Mouse (Mus musculus) hindbrain, embryonic 10.5 days (tissue): ENCODE measurements around the gene Rexo2. TPM values are rescaled to one million over a fixed set of nuclear protein-coding genes. Genes with fewer than 3 reads are reported as not detected.

Experiments used
- DNase-seq: peaks from one replicate; pipeline ENCODE4 v3.0.0-alpha.2; 2017; ENCODE audit warnings: low spot score
- H3K27ac ChIP-seq: fragments of 300-500 bp; sonication (generic); 2 replicates; pipeline ENCODE4 v1.5.1; 2016; ENCODE audit warnings: mild to moderate bottlenecking, moderate library complexity
- H3K27me3 ChIP-seq: fragments of 300-500 bp; sonication (generic); 2 replicates; pipeline ENCODE4 v1.6.1; 2016; ENCODE audit warnings: mild to moderate bottlenecking; ENCODE audit not compliant: poor library complexity, insufficient read depth, severe bottlenecking
- H3K36me3 ChIP-seq: fragments of 300-500 bp; sonication (generic); 2 replicates; pipeline ENCODE4 v1.6.1; 2016; ENCODE audit warnings: mild to moderate bottlenecking, moderate library complexity
- H3K4me1 ChIP-seq: fragments of 300-500 bp; sonication (generic); replicated peaks from 2 replicates; pipeline ENCODE4 v1.6.1; 2016; ENCODE audit warnings: mild to moderate bottlenecking
- H3K4me3 ChIP-seq: fragments of 300-500 bp; sonication (generic); 2 replicates; pipeline ENCODE4 v1.5.1; 2016; ENCODE audit warnings: mild to moderate bottlenecking, moderate library complexity
- H3K9me3 ChIP-seq: fragments of 300-500 bp; sonication (generic); 2 replicates; pipeline ENCODE4 v1.6.1; 2016; ENCODE audit warnings: mild to moderate bottlenecking, moderate library complexity
- WGBS: fragments of 180-500 bp; shearing (Covaris S2); methylation state at CpG from one replicate; pipeline ENCODE4 v1.1.7; 2016; 5-methylcytosine and 5-hydroxymethylcytosine counted together
- polyA plus RNA-seq: library from polyadenylated mRNA; unstranded; fragments of >200 nt; fragmentation: Nextera tagmentation; extraction: Ambion mirVana; gene quantifications from 2 replicates; pipeline ENCODE4 v1.2.1, GENCODE M21; 2016

The Rexo2 gene
- polyA plus RNA-seq, 1 experiment from 2014 or later: 99.2 TPM

DNA sequence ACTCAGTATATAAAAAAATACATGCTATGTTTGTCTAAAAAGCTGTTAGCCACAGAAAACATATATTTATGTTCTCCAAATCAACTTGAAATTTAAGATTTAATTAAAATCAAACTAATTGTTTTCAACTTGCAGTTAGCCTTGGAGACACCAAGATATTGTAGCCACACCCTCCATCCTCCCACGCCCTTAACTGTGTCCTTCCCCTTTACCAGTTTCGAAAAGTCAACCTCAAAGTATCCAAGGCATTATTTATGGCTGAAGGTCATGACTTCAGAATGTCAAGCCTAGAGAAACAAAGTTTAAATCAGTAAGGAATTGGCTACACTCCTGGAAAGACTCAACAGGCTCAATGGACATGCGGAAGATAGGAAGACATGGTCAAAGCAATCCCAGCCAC, 18.9 kb downstream of the Rexo2 start:
- no peaks in the 10 kb centered on the region for H3K4me1 ChIP-seq
- WGBS: 93% methylated on average over 3 of the region's 3 CpGs
- H3K27me3 ChIP-seq: no peaks in the 10 kb centered on the region
- DNase-seq: no peak
- H3K9me3 ChIP-seq: peaks cover 6% of the 10 kb centered on the region; the same call in 1 of the 2 replicates
- peaks cover 9% of the 10 kb centered on the region for H3K36me3 ChIP-seq
- H3K27ac ChIP-seq: no peak overlapping the region
- H3K4me3 ChIP-seq: no peak overlapping the region

GRCm38 (mm10) chr9:48460720-48461119, 19.7 kb downstream of the Rexo2 start:
- H3K9me3 ChIP-seq: peaks cover 4% of the 10 kb centered on the region; the same call in 1 of the 2 replicates
- no peaks in the 10 kb centered on the region for H3K4me1 ChIP-seq
- peaks cover 6% of the 10 kb centered on the region for H3K36me3 ChIP-seq
- DNase-seq: no peak
- H3K4me3 ChIP-seq: no peak overlapping the region
- no peaks in the 10 kb centered on the region for H3K27me3 ChIP-seq
- no peak overlapping the region for H3K27ac ChIP-seq
- 92% methylated on average over 8 of the region's 8 CpGs for WGBS

DNA sequence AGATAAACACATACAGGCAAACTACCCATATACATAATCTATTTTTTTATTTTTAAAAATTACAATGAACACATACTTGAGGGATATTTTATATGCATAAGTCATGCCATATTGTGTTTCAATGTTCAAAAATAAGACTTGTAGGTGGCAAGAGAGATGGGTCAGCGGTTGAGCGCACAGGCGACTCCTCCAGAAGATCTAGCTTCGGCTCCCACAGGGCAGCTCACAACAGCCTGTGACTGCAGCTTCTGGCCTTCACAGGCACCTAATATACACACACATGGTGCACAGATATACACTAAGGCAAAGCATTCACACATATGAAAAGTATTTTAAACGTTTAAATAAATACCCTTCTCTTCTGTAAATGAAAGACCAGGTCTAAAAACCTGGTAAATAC, 21.0 kb downstream of the Rexo2 start:
- no peak overlapping the region for H3K4me3 ChIP-seq
- H3K36me3 ChIP-seq: no peaks in the 10 kb centered on the region
- no peak for DNase-seq
- no peaks in the 10 kb centered on the region for H3K9me3 ChIP-seq
- no peak overlapping the region for H3K27ac ChIP-seq
- no peaks in the 10 kb centered on the region for H3K4me1 ChIP-seq
- WGBS: 90% methylated on average over 5 of the region's 5 CpGs
- no peaks in the 10 kb centered on the region for H3K27me3 ChIP-seq

GRCm38 (mm10) chr9:48458879-48459278, 21.5 kb downstream of the Rexo2 start:
- H3K4me3 ChIP-seq: no peak overlapping the region
- no peak for DNase-seq
- no peaks in the 10 kb centered on the region for H3K27me3 ChIP-seq
- WGBS: 70% methylated on average over 3 of the region's 3 CpGs
- H3K9me3 ChIP-seq: no peaks in the 10 kb centered on the region
- H3K27ac ChIP-seq: no peak overlapping the region
- H3K4me1 ChIP-seq: no peaks in the 10 kb centered on the region
- no peaks in the 10 kb centered on the region for H3K36me3 ChIP-seq

DNA sequence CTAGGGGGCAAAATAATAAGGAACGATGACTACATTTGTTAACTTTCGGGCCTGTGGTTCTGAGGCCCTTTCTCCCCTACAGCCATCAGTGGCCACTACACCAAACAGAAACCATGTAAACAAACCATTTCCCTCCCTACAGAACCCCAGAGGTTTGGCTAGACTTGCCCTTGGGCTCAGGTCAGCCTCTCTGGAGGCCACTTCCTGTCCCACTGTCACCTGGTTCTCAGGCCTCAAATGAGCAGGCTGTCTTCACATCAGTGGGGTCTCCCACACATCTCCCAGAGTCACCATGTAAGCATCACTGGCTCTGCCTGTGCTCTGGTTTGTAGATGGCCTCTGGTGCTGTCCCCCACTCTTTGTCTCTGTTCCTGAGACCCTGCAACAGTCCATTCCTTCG, 24.5 kb downstream of the Rexo2 start:
- no peaks in the 10 kb centered on the region for H3K9me3 ChIP-seq
- H3K4me1 ChIP-seq: no peaks in the 10 kb centered on the region
- DNase-seq: no peak
- no peaks in the 10 kb centered on the region for H3K36me3 ChIP-seq
- no peak overlapping the region for H3K27ac ChIP-seq
- H3K4me3 ChIP-seq: no peak overlapping the region
- WGBS: 94% methylated on average over 3 of the region's 3 CpGs
- H3K27me3 ChIP-seq: no peaks in the 10 kb centered on the region

- no peak overlapping the region for H3K27ac ChIP-seq
- H3K4me1 ChIP-seq: no peaks in the 10 kb centered on the region
- no peaks in the 10 kb centered on the region for H3K27me3 ChIP-seq
- whole genome bisulfite sequencing: 89% methylated on average over 17 of the region's 17 CpGs
- DNase-seq: no peak
- H3K36me3 ChIP-seq: no peaks in the 10 kb centered on the region
- no peak overlapping the region for H3K4me3 ChIP-seq
- no peaks in the 10 kb centered on the region for H3K9me3 ChIP-seq
Measured at GRCm38 (mm10) chr9:48450066-48450465, 30.4 kb downstream of the Rexo2 start.

- H3K4me1 ChIP-seq: no peaks in the 10 kb centered on the region
- DNase-seq: no peak
- H3K9me3 ChIP-seq: no peaks in the 10 kb centered on the region
- H3K27me3 ChIP-seq: no peaks in the 10 kb centered on the region
- no peak overlapping the region for H3K4me3 ChIP-seq
- H3K27ac ChIP-seq: no peak overlapping the region
- 40% methylated on average over 5 of the region's 5 CpGs for WGBS
- no peaks in the 10 kb centered on the region for H3K36me3 ChIP-seq
Measured at GRCm38 (mm10) chr9:48447783-48448209, 32.6 kb downstream of the Rexo2 start.

DNA sequence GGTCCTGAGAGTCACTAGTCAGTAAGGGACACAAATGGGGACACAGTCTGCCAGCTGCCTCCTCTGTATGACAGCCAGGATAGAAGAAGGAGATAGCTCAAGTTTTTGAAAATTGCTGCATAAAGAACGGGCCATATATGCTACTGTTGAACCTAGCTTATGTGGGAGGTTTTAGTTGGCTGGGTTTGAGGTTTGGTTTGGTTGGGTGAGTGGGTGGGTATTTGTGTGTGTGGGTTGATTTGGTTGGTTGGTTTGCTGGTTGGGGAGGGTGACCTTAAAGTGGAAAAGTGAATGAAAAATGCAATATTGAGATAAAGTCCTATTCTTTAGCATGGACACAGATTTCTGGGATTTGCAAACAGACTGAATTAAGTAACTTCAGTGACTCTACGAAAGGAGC, 35.6 kb downstream of the Rexo2 start:
- 85% methylated on average over 2 of the region's 2 CpGs for WGBS
- no peak for DNase-seq
- no peak overlapping the region for H3K4me3 ChIP-seq
- no peak overlapping the region for H3K27ac ChIP-seq
- H3K9me3 ChIP-seq: no peaks in the 10 kb centered on the region
- H3K4me1 ChIP-seq: no peaks in the 10 kb centered on the region
- no peaks in the 10 kb centered on the region for H3K36me3 ChIP-seq
- no peaks in the 10 kb centered on the region for H3K27me3 ChIP-seq

DNA sequence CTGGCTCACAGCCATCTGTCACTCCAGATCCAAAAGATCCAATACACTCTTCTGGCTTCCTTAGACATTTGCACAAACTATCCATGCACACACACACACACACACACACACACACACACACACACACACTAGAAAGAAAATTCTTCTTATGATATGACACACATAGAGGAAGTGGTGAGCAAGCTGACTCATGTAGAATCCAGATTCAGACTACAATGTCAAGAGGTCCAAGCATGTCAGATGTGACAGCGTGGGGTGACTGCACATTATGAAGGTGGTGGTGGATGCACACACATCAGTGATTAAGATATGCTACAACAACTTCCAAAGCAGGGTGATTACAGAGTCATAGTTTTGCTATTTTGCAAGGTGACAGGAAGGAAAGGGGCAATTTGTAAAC, 36.5 kb downstream of the Rexo2 start:
- Histone ChIP-seq H3K27me3 (no peaks in the 10 kb centered on the region), H3K27ac (no peak overlapping the region), H3K4me3 (no peak overlapping the region), H3K9me3 (no peaks in the 10 kb centered on the region), H3K4me1 (no peaks in the 10 kb centered on the region), H3K36me3 (no peaks in the 10 kb centered on the region)
- 88% methylated on average over 1 of the region's 1 CpGs for WGBS
- DNase-seq: no peak

- no peak overlapping the region for H3K4me3 ChIP-seq
- 85% methylated on average over 8 of the region's 8 CpGs for WGBS
- H3K27ac ChIP-seq: no peak overlapping the region
- no peaks in the 10 kb centered on the region for H3K9me3 ChIP-seq
- no peaks in the 10 kb centered on the region for H3K4me1 ChIP-seq
- H3K36me3 ChIP-seq: no peaks in the 10 kb centered on the region
- H3K27me3 ChIP-seq: no peaks in the 10 kb centered on the region
- no peak for DNase-seq
Measured at GRCm38 (mm10) chr9:48432449-48432848, 48.0 kb downstream of the Rexo2 start.

GRCm38 (mm10) chr9:48427176-48427575, 53.2 kb downstream of the Rexo2 start:
- WGBS: 87% methylated on average over 7 of the region's 7 CpGs
- Histone ChIP-seq H3K27ac (no peak overlapping the region), H3K9me3 (no peaks in the 10 kb centered on the region), H3K36me3 (no peaks in the 10 kb centered on the region), H3K27me3 (no peaks in the 10 kb centered on the region), H3K4me3 (no peak overlapping the region), H3K4me1 (no peaks in the 10 kb centered on the region)
- DNase-seq: no peak

GRCm38 (mm10) chr9:48423256-48423655, 57.2 kb downstream of the Rexo2 start:
- Histone ChIP-seq H3K36me3 (no peaks in the 10 kb centered on the region), H3K27ac (no peak overlapping the region), H3K4me1 (no peaks in the 10 kb centered on the region), H3K27me3 (no peaks in the 10 kb centered on the region), H3K9me3 (no peaks in the 10 kb centered on the region), H3K4me3 (no peak overlapping the region)
- 43% methylated on average over 1 of the region's 1 CpGs for WGBS
- DNase-seq: no peak

DNA sequence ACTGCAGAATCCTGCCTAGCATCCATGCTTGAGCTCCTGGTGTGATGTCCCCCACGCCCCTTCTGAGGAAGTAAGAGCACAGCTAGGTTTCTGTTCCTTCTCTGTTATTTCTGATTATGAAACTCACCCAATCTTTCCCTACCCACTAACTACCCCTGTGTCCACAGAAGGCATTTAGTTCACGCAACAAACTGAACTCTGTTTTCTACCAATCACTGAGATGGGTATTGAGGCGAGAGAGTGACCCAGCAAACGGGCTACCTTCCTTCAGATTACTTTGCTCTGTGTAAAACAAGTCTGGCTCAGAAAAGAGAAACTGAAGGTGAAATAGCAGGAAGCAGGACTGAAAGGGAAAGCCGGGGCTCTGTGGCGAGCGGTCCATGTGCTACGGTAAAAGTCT, 58.0 kb downstream of the Rexo2 start:
- no peak for DNase-seq

GRCm38 (mm10) chr9:48421561-48421960, 58.9 kb downstream of the Rexo2 start:
- H3K4me1 ChIP-seq: no peaks in the 10 kb centered on the region
- no peaks in the 10 kb centered on the region for H3K27me3 ChIP-seq
- 88% methylated on average over 2 of the region's 2 CpGs for WGBS
- no peak overlapping the region for H3K27ac ChIP-seq
- no peaks in the 10 kb centered on the region for H3K36me3 ChIP-seq
- no peak for DNase-seq
- H3K9me3 ChIP-seq: no peaks in the 10 kb centered on the region
- no peak overlapping the region for H3K4me3 ChIP-seq

More for the DNA sequence above, 58.0 kb downstream of the Rexo2 start:
- Histone ChIP-seq H3K4me1 (no peaks in the 10 kb centered on the region), H3K36me3 (no peaks in the 10 kb centered on the region), H3K9me3 (no peaks in the 10 kb centered on the region), H3K4me3 (no peak overlapping the region), H3K27ac (no peak overlapping the region), H3K27me3 (no peaks in the 10 kb centered on the region)
- WGBS: 86% methylated on average over 8 of the region's 8 CpGs
